Mouse (Mus musculus) cortical plate, adult 2 months (tissue): ENCODE measurements around the gene Ruvbl2. TPM values are rescaled to one million over a fixed set of nuclear protein-coding genes. Genes with fewer than 3 reads are reported as not detected.

Experiments
- H3K27ac ChIP-seq: fragments of 200-500 bp; 2 replicates; pipeline ENCODE4 v1.5.1; 2012; ENCODE audit warnings: low read length, control low read depth, inconsistent platforms; ENCODE audit not compliant: insufficient read depth
- H3K4me1 ChIP-seq: fragments of 200-500 bp; 2 replicates; pipeline ENCODE4 v1.6.1; 2011; ENCODE audit warnings: low read length; ENCODE audit not compliant: control insufficient read depth, insufficient read depth
- H3K4me3 ChIP-seq: fragments of 200-500 bp; 2 replicates; pipeline ENCODE4 v1.5.1; 2011; ENCODE audit warnings: mild to moderate bottlenecking, low read length, control low read depth; ENCODE audit not compliant: insufficient read depth
- CTCF ChIP-seq: fragments of 200-500 bp; IDR thresholded peaks from 2 replicates; pipeline ENCODE4 v1.5.1; 2011; ENCODE audit warnings: mild to moderate bottlenecking, control low read depth, low read length; ENCODE audit not compliant: insufficient read depth; ENCODE audit errors: extremely low read depth
- POLR2A ChIP-seq: fragments of 200-500 bp; IDR thresholded peaks from 2 replicates; pipeline ENCODE4 v1.6.1; 2011; ENCODE audit warnings: mild to moderate bottlenecking, low read length, control low read depth; ENCODE audit not compliant: insufficient read depth; ENCODE audit errors: extremely low read depth
- polyA plus RNA-seq: library from polyadenylated mRNA; depleted of rRNA; stranded (reverse); fragments of >200 nt; gene quantifications from 2 replicates; pipeline ENCODE4 v1.2.3, GENCODE M21; 2012

Gene Ruvbl2
- polyA plus RNA-seq, 1 experiment = 47.4 TPM

DNA sequence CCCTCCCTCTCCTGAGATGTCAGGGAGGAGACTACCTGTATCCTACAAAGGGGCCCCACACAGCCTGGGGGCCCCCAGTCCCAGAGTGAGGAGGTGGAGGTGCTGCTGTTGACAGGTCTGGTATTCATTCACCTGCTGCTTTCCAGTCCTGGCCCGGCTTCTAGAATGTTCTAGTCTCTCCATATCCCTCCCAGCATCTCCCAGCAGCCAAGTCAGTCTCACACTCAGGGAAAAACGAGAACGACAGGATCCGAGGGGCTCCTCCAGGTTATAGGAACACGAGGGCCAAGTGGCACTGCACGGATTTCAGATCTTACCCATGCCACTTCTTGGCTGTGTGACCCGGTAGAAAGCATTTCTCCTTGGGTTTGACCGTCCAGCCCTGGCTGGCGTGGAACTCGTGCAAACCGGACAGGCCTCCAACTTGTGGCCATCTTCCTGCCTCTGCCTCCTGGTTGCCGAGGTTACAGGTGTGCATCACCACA lies 23.1 kb downstream of the Ruvbl2 start:
- no peak overlapping the region for H3K4me3 ChIP-seq
- no peaks in the 10 kb centered on the region for H3K4me1 ChIP-seq
- TF ChIP-seq POLR2A (no peak), CTCF (no peak)
- H3K27ac ChIP-seq = no peak overlapping the region

GRCm38 (mm10) chr7:45413864-45414739 lies 23.8 kb downstream of the Ruvbl2 start:
- H3K4me1 ChIP-seq = no peaks in the 10 kb centered on the region
- H3K27ac ChIP-seq = no peak overlapping the region
- TF ChIP-seq POLR2A (no peak), CTCF (no peak)
- H3K4me3 ChIP-seq = no peak overlapping the region

GRCm38 (mm10) chr7:45413113-45413863 lies 24.6 kb downstream of the Ruvbl2 start, which contains the start of gene Ntf5:
Gene Ntf5, plus strand, starts transcription at chr7:45413695.
- no peak for TF ChIP-seq POLR2A
- TF ChIP-seq CTCF = no peak
- no peak within 1 kb of the TSS for H3K4me3 ChIP-seq

DNA sequence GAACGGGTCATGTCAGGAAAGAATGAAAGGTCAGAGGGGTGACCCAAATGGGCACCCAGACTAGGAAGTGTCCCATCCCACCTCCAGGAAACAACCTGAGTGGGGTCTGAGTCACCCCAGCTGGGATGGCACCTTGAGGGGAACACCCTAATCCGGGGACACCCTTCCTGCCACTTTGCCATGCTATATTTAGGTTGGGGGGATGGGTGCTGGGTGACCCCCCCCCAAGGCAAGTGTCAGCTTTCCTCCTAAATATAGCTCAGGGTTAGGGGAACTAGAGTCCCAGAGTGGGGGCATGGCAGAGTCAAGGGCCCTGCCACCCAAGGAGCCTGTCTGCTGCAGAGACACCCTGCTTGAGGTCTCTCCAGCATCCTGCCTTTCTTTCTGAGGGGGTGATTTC lies 25.5 kb downstream of the Ruvbl2 start:
- Histone ChIP-seq H3K4me1 (no peaks in the 10 kb centered on the region), H3K27ac (no peak overlapping the region), H3K4me3 (no peak overlapping the region)
- TF ChIP-seq POLR2A (no peak), CTCF (no peak)

More at GRCm38 (mm10) chr7:45413113-45413863, 24.6 kb downstream of the Ruvbl2 start, which contains the start of gene Ntf5:
- Histone ChIP-seq H3K27ac (no peak within 1 kb of the TSS), H3K4me1 (no peaks in the 10 kb centered on the region)

GRCm38 (mm10) chr7:45409497-45410163 lies 28.3 kb downstream of the Ruvbl2 start:
- TF ChIP-seq CTCF (no peak), POLR2A (no peak)
- H3K4me1 ChIP-seq = no peaks in the 10 kb centered on the region
- H3K27ac ChIP-seq = no peak overlapping the region
- H3K4me3 ChIP-seq = no peak overlapping the region

GRCm38 (mm10) chr7:45408949-45409348 lies 28.9 kb downstream of the Ruvbl2 start:
- Histone ChIP-seq H3K4me3 (no peak overlapping the region), H3K4me1 (no peaks in the 10 kb centered on the region), H3K27ac (no peak overlapping the region)
- no peak for TF ChIP-seq CTCF
- TF ChIP-seq POLR2A = no peak

- H3K4me1 ChIP-seq = no peaks in the 10 kb centered on the region
- no peak overlapping the region for H3K4me3 ChIP-seq
- H3K27ac ChIP-seq = no peak overlapping the region
- TF ChIP-seq CTCF = no peak
- TF ChIP-seq POLR2A = no peak
Observed at GRCm38 (mm10) chr7:45408351-45408750, 29.5 kb downstream of the Ruvbl2 start.

DNA sequence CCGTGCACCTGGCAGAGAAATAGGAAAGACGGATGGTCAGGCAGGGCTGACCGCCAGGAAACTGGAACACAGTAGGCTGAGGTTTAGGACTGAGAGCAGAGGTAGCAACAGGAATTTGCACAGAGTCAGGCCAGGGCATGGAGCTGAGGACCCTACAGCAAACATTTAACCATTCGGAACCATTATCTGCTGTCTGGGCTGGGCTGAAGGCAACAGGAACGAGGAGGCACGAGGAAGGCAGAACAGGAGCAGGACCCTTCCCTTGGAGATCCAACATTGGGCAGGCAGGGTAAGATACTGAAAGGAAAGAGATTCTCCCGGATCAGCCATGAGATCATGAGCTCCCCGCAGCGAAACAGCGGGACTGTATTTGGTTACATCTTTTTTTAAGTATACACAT lies 30.1 kb downstream of the Ruvbl2 start:
- no peak overlapping the region for H3K27ac ChIP-seq
- no peak for TF ChIP-seq POLR2A
- TF ChIP-seq CTCF = no peak
- no peaks in the 10 kb centered on the region for H3K4me1 ChIP-seq
- H3K4me3 ChIP-seq = no peak overlapping the region
